Mouse (Mus musculus): ENCODE data around the gene Apoa1. TPM values are rescaled to one million over a fixed set of nuclear protein-coding genes. Genes with fewer than 3 reads are reported as not detected.
A peak's percentile ranks its signal among the peaks of the same experiment; 100 is the strongest.

Gene Apoa1
- polyA plus RNA-seq (2012; rRNA removed) (9.3 and 11.4 TPM in 2 replicates), polyA plus RNA-seq (2014; fragmentation: Nextera tagmentation; extraction: Ambion mirVana) (1.1 and 1.3 TPM in 2 replicates)

- no peaks in the 10 kb centered on the region for H3K27me3 ChIP-seq (ENCODE audit: control insufficient read depth, insufficient read depth, low read length)
- H3K4me3 ChIP-seq (replicated peaks; ENCODE audit: low read length), result no peak within 1 kb of the TSS
- DNase-seq (ENCODE audit: low spot score) (no peak), ATAC-seq (ENCODE audit: low FRiP score, low read depth) (no peak)
- no peak within 1 kb of the TSS for H3K27ac ChIP-seq (replicated peaks; ENCODE audit: low read depth, low read length)
- H3K4me1 ChIP-seq (ENCODE audit: control insufficient read depth, insufficient read depth, low read length), result peaks cover 8% of the 10 kb centered on the region
- no peak within 1 kb of the TSS for H3K9ac ChIP-seq (ENCODE audit: low read depth, low read length, severe bottlenecking)
- 65% methylated on average over 9 of the region's 9 CpGs for WGBS
- no peaks in the 10 kb centered on the region for H3K9me3 ChIP-seq (ENCODE audit: control insufficient read depth, low read length)
- H3K4me2 ChIP-seq (replicated peaks; ENCODE audit: low read depth, low read length, severe bottlenecking), result no peak within 1 kb of the TSS
- TF ChIP-seq POLR2A (IDR thresholded peaks at IDR 0.05; ENCODE audit: borderline replicate concordance, extremely low read depth, insufficient read depth, insufficient read length), result no peak
- peaks cover 4% of the 10 kb centered on the region; the same call in 1 of the 2 replicates for H3K36me3 ChIP-seq (ENCODE audit: control insufficient read depth, insufficient read depth, low read length)
Observed at GRCm38 (mm10) chr9:46228491-46228890, at the start of gene Apoa1. Gene Apoa1 (plus strand): TSS chr9:46228580.

GRCm38 (mm10) chr9:46178595-46178994, 49.8 kb upstream of the Apoa1 start:
- DNase-seq (ENCODE audit: low spot score) (no peak), ATAC-seq (ENCODE audit: low FRiP score, low read depth) (no peak)
- Histone ChIP-seq H3K27ac (replicated peaks; ENCODE audit: low read depth, low read length) (no peak overlapping the region), H3K27me3 (ENCODE audit: control insufficient read depth, insufficient read depth, low read length) (no peaks in the 10 kb centered on the region), H3K4me3 (replicated peaks; ENCODE audit: low read length) (no peak overlapping the region), H3K9me3 (ENCODE audit: control insufficient read depth, low read length) (no peaks in the 10 kb centered on the region), H3K9ac (ENCODE audit: low read depth, low read length, severe bottlenecking) (no peak overlapping the region), H3K4me1 (ENCODE audit: control insufficient read depth, insufficient read depth, low read length) (peaks cover 10% of the 10 kb centered on the region; the same call in 1 of the 2 replicates), H3K4me2 (replicated peaks; ENCODE audit: low read depth, low read length, severe bottlenecking) (no peak overlapping the region), H3K36me3 (ENCODE audit: control insufficient read depth, insufficient read depth, low read length) (peaks cover 10% of the 10 kb centered on the region; the same call in 1 of the 2 replicates)
- 91% methylated on average over 9 of the region's 9 CpGs for WGBS
- TF ChIP-seq POLR2A (IDR thresholded peaks at IDR 0.05; ENCODE audit: borderline replicate concordance, extremely low read depth, insufficient read depth, insufficient read length), result no peak

- H3K27me3 ChIP-seq (ENCODE audit: control insufficient read depth, insufficient read depth, low read length), result no peaks in the 10 kb centered on the region
- ATAC-seq (ENCODE audit: low FRiP score, low read depth) (no peak), DNase-seq (ENCODE audit: low spot score) (no peak)
- H3K4me2 ChIP-seq (replicated peaks; ENCODE audit: low read depth, low read length, severe bottlenecking), result no peak overlapping the region
- no peak overlapping the region for H3K9ac ChIP-seq (ENCODE audit: low read depth, low read length, severe bottlenecking)
- H3K9me3 ChIP-seq (ENCODE audit: control insufficient read depth, low read length), result no peaks in the 10 kb centered on the region
- H3K4me1 ChIP-seq (ENCODE audit: control insufficient read depth, insufficient read depth, low read length), result no peaks in the 10 kb centered on the region
- no peak overlapping the region for H3K4me3 ChIP-seq (replicated peaks; ENCODE audit: low read length)
- TF ChIP-seq POLR2A (IDR thresholded peaks at IDR 0.05; ENCODE audit: borderline replicate concordance, extremely low read depth, insufficient read depth, insufficient read length), result no peak
- WGBS, result 65% methylated on average over 8 of the region's 8 CpGs
- H3K36me3 ChIP-seq (ENCODE audit: control insufficient read depth, insufficient read depth, low read length), result peaks cover 10% of the 10 kb centered on the region; the same call in 1 of the 2 replicates
- no peak overlapping the region for H3K27ac ChIP-seq (replicated peaks; ENCODE audit: low read depth, low read length)
Observed at GRCm38 (mm10) chr9:46181297-46181696, 47.1 kb upstream of the Apoa1 start.

- H3K4me2 ChIP-seq (replicated peaks; ENCODE audit: low read depth, low read length, severe bottlenecking), result no peak overlapping the region
- DNase-seq (ENCODE audit: low spot score), result no peak
- no peaks in the 10 kb centered on the region for H3K27me3 ChIP-seq (ENCODE audit: control insufficient read depth, insufficient read depth, low read length)
- H3K4me1 ChIP-seq (ENCODE audit: control insufficient read depth, insufficient read depth, low read length), result no peaks in the 10 kb centered on the region
- no peak overlapping the region for H3K9ac ChIP-seq (ENCODE audit: low read depth, low read length, severe bottlenecking)
- TF ChIP-seq POLR2A (IDR thresholded peaks at IDR 0.05; ENCODE audit: borderline replicate concordance, extremely low read depth, insufficient read depth, insufficient read length), result no peak
- ATAC-seq (ENCODE audit: low FRiP score, low read depth), result no peak
- no peak overlapping the region for H3K4me3 ChIP-seq (replicated peaks; ENCODE audit: low read length)
- WGBS, result 35% methylated on average over 5 of the region's 5 CpGs
- peak overlapping the region; percentile 6; the same call in 1 of the 2 replicates for H3K27ac ChIP-seq (replicated peaks; ENCODE audit: low read depth, low read length)
- no peaks in the 10 kb centered on the region for H3K9me3 ChIP-seq (ENCODE audit: control insufficient read depth, low read length)
- H3K36me3 ChIP-seq (ENCODE audit: control insufficient read depth, insufficient read depth, low read length), result peaks cover 4% of the 10 kb centered on the region; the same call in 1 of the 2 replicates
Observed at GRCm38 (mm10) chr9:46184542-46184941, 43.8 kb upstream of the Apoa1 start.

- Histone ChIP-seq H3K4me1 (ENCODE audit: control insufficient read depth, insufficient read depth, low read length) (no peaks in the 10 kb centered on the region), H3K4me3 (replicated peaks; ENCODE audit: low read length) (no peak overlapping the region), H3K27me3 (ENCODE audit: control insufficient read depth, insufficient read depth, low read length) (no peaks in the 10 kb centered on the region), H3K36me3 (ENCODE audit: control insufficient read depth, insufficient read depth, low read length) (0 out of 2 replicates have a peak, but pooled peaks cover 4% of the 10 kb centered on the region), H3K9ac (ENCODE audit: low read depth, low read length, severe bottlenecking) (no peak overlapping the region), H3K9me3 (ENCODE audit: control insufficient read depth, low read length) (no peaks in the 10 kb centered on the region), H3K27ac (replicated peaks; ENCODE audit: low read depth, low read length) (no peak overlapping the region), H3K4me2 (replicated peaks; ENCODE audit: low read depth, low read length, severe bottlenecking) (no peak overlapping the region)
- TF ChIP-seq POLR2A (IDR thresholded peaks at IDR 0.05; ENCODE audit: borderline replicate concordance, extremely low read depth, insufficient read depth, insufficient read length), result no peak
- WGBS, result 33% methylated on average over 2 of the region's 2 CpGs
- DNase-seq (ENCODE audit: low spot score) (no peak), ATAC-seq (ENCODE audit: low FRiP score, low read depth) (no peak)
Observed at GRCm38 (mm10) chr9:46185191-46185590, 43.2 kb upstream of the Apoa1 start.

Data from limb, embryonic 14.5 days (tissue).